Mouse (Mus musculus) lung, postnatal 0 days (tissue): ENCODE measurements around the gene Cenpa. TPM values are rescaled to one million over a fixed set of nuclear protein-coding genes. Genes with fewer than 3 reads are reported as not detected.
A peak's percentile ranks its signal among the peaks of the same experiment; 100 is the strongest.

Experiments used
- ATAC-seq: fragments of 200-750 bp; cut with Nextera tagmentation; 2 replicates; pipeline ENCODE4 v1.8.0; 2017; ENCODE audit warnings: moderate library complexity
- DNase-seq: peaks from one replicate; pipeline ENCODE4 v3.0.0-alpha.2; 2016; ENCODE audit warnings: low spot score
- H3K27ac ChIP-seq: fragments of 300-500 bp; sonication (generic); 2 replicates; pipeline ENCODE4 v1.5.1; 2014; ENCODE audit warnings: antibody characterized with exemption, mild to moderate bottlenecking, low read length, mixed read lengths
- H3K27me3 ChIP-seq: fragments of 300-500 bp; sonication (generic); replicated peaks from 2 replicates; pipeline ENCODE4 v1.6.1; 2014; ENCODE audit warnings: low read length, mixed read lengths; ENCODE audit not compliant: insufficient read depth
- H3K36me3 ChIP-seq: fragments of 300-500 bp; sonication (generic); 2 replicates; pipeline ENCODE4 v1.6.1; 2014; ENCODE audit warnings: low read length, mixed read lengths; ENCODE audit not compliant: insufficient read depth
- H3K4me1 ChIP-seq: fragments of 300-500 bp; sonication (generic); 2 replicates; pipeline ENCODE4 v1.6.1; 2014; ENCODE audit warnings: antibody characterized with exemption, low read depth, low read length, mixed read lengths; ENCODE audit not compliant: insufficient read depth
- H3K4me2 ChIP-seq: fragments of 300-500 bp; sonication (generic); replicated peaks from 2 replicates; pipeline ENCODE4 v1.6.1; 2014; ENCODE audit warnings: low read depth, mild to moderate bottlenecking, low read length, moderate library complexity, mixed read lengths
- H3K4me3 ChIP-seq: fragments of 300-500 bp; sonication (generic); 2 replicates; pipeline ENCODE4 v1.5.1; 2014; ENCODE audit warnings: low read depth, low read length
- H3K9ac ChIP-seq: fragments of 300-500 bp; sonication (generic); replicated peaks from 2 replicates; pipeline ENCODE4 v1.6.1; 2014; ENCODE audit warnings: low read depth, mild to moderate bottlenecking
- H3K9me3 ChIP-seq: fragments of 300-500 bp; sonication (generic); 2 replicates; pipeline ENCODE4 v1.6.1; 2016; ENCODE audit warnings: low read length, mixed read lengths
- CTCF ChIP-seq: IDR thresholded peaks from 2 replicates; pipeline ENCODE4 v1.5.1; 2016; ENCODE audit warnings: antibody characterized with exemption, mild to moderate bottlenecking
- EP300 ChIP-seq: IDR thresholded peaks from 2 replicates; pipeline ENCODE4 v1.6.1; 2016; ENCODE audit warnings: antibody characterized with exemption, mild to moderate bottlenecking, control low read depth
- WGBS: fragments of 180-500 bp; shearing (Covaris S2); extraction: QIAGEN DNeasy Blood & Tissue Kit; methylation state at CpG from one replicate; pipeline ENCODE4 v1.1.7; 2014; 5-methylcytosine and 5-hydroxymethylcytosine counted together
- polyA plus RNA-seq: library from polyadenylated mRNA; unstranded; fragments of >200 nt; fragmentation: Nextera tagmentation; extraction: Ambion mirVana; gene quantifications from 2 replicates; pipeline ENCODE4 v1.2.1, GENCODE M21; 2015

Cenpa gene
- polyA plus RNA-seq, 1 experiment from 2014 or later: 24.4 TPM

DNA sequence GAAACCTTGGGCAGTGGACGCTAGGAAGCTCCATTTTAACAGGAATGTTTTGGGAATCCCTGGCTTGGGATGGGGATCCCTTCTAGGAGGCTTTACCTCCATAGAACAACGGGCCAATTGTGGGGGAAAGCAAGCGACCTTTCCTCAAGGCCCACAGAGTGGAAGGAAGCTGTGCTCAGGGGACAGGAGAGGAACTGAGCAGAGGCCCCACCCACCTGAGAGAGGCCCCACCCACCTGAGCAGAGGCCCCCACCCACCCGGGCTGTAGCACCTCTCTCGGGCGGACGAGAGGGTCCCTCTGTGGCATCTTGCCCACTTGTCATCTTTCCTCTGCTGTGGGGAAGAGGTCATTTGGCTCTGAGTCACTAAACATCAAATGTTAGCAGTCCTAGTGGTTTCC, 29.6 kb upstream of the Cenpa start:
- 22% methylated on average over 7 of the region's 7 CpGs for WGBS
- no peaks in the 10 kb centered on the region for H3K27me3 ChIP-seq
- H3K4me3 ChIP-seq: no peak overlapping the region
- no peaks in the 10 kb centered on the region for H3K9me3 ChIP-seq
- H3K4me1 ChIP-seq: no peaks in the 10 kb centered on the region
- H3K9ac ChIP-seq: no peak overlapping the region
- TF ChIP-seq CTCF: no peak
- TF ChIP-seq EP300: no peak
- no peak for DNase-seq
- ATAC-seq: no peak
- H3K4me2 ChIP-seq: no peak overlapping the region
- H3K36me3 ChIP-seq: no peaks in the 10 kb centered on the region
- H3K27ac ChIP-seq: no peak overlapping the region

DNA sequence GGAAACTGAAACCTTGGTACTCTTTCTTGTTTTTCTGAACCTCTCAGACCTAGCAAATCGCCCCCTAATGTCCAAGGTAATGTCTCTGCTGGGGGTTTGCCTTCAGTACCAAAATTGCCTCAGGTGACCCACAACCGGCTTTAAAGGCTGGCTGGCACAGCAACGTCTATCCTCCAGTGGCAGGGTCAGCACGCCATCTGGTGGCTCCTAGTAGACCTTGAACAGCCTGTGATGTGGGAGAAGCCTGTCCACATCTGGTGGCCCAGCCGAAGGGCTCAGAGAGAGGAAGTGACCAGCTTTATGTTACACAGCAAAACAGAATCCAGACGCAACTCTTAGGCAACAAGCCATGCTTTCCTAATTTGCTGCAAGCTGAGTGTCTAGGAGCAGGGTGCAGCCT, 28.5 kb upstream of the Cenpa start:
- H3K4me1 ChIP-seq: no peaks in the 10 kb centered on the region
- H3K4me2 ChIP-seq: no peak overlapping the region
- H3K27me3 ChIP-seq: no peaks in the 10 kb centered on the region
- H3K4me3 ChIP-seq: no peak overlapping the region
- H3K27ac ChIP-seq: no peak overlapping the region
- under 1% methylated on average over 6 of the region's 6 CpGs for WGBS
- H3K36me3 ChIP-seq: no peaks in the 10 kb centered on the region
- DNase-seq: peak; percentile 87
- H3K9ac ChIP-seq: no peak overlapping the region
- no peaks in the 10 kb centered on the region for H3K9me3 ChIP-seq
- TF ChIP-seq EP300 (no peak), CTCF (peak; percentile 98)
- ATAC-seq: peak; percentile 85

DNA sequence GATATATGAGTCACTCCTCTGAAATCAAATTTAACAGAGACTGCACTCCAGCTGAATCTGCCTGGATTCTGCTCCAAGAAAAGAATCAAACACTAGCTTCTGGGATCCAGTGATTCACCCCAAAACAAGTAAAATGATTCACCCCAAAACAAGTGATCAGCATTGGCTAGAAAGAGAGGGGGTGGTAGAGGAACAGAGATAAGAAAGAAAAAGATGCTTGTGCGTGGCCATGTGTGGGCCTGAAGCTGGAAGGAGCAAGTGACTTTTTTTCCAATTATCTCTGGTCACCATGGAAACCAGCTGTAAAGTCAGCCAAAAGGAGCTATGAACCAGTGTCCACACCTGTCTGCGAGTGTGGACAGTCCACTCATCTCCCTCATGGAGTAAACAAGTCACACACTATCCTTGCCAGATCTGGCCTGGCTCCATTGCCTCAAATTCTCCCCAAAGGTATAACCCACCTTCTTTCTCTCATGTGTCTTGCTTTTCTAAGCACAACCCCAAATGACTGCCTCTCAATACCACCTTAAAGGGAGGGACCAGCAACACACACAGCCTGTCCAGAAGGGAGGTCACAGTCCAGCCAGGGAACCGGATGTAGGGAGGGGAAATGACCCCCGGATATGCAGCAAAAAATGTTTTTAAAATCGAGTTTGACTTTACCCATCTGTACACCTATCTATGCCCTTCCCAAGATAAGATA, 22.9 kb upstream of the Cenpa start:
- DNase-seq (no peak), ATAC-seq (no peak)
- Histone ChIP-seq H3K27me3 (no peaks in the 10 kb centered on the region), H3K9ac (no peak overlapping the region), H3K4me2 (no peak overlapping the region), H3K9me3 (no peaks in the 10 kb centered on the region), H3K4me3 (no peak overlapping the region), H3K4me1 (peaks cover 9% of the 10 kb centered on the region; the same call in 1 of the 2 replicates), H3K27ac (no peak overlapping the region), H3K36me3 (no peaks in the 10 kb centered on the region)
- 49% methylated on average over 5 of the region's 5 CpGs for WGBS
- TF ChIP-seq CTCF (no peak), EP300 (no peak)

DNA sequence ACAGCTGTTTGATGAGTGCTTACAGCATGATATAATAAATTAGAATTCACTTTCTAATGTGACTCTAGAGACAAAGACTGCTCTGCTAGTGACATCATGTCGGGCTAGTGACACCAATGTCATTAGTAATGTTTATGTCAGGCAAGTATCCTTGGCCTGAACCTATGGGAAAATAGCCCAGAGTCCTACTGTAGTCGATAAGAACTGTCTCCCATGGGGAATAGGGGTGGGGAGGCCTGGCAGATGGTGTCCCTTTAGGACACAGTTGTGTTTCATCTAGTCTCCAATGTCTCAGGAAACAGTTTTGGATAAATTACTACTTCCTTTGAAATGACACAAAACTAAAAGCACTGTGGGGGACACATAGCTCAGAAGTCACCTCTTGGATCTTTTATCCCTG, 20.5 kb upstream of the Cenpa start:
- Histone ChIP-seq H3K4me1 (peaks cover 16% of the 10 kb centered on the region), H3K4me3 (no peak overlapping the region), H3K27me3 (no peaks in the 10 kb centered on the region), H3K4me2 (no peak overlapping the region), H3K36me3 (no peaks in the 10 kb centered on the region), H3K9me3 (no peaks in the 10 kb centered on the region), H3K27ac (no peak overlapping the region), H3K9ac (no peak overlapping the region)
- 53% methylated on average over 2 of the region's 2 CpGs for WGBS
- TF ChIP-seq CTCF: no peak
- no peak for TF ChIP-seq EP300
- no peak for ATAC-seq
- no peak for DNase-seq

DNA sequence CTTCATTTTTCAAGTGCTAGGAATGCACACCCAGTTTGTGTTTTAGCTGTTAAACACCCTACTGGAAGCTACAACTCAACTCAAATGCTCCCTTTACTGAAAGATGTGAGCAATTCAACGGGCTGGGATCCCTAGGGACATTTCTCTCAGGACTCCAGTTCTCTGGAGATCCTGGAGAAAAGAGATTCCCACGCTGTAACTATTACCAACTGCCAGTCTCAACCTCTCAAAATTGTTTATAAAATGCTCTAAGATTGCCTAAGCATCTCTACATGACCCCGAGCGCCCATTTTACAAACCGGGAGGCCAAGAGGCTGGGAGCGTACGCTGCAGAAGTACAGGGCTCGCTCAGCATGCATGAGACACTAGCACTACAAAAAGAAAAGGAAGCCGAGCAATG, 19.2 kb upstream of the Cenpa start:
- peak overlapping the region; percentile 78 for H3K4me3 ChIP-seq
- no peaks in the 10 kb centered on the region for H3K9me3 ChIP-seq
- TF ChIP-seq CTCF: no peak
- TF ChIP-seq EP300: no peak; the same call in 1 of the 2 replicates
- peak overlapping the region; percentile 73 for H3K27ac ChIP-seq
- H3K36me3 ChIP-seq: no peaks in the 10 kb centered on the region
- H3K4me2 ChIP-seq: peak overlapping the region; percentile 93
- H3K27me3 ChIP-seq: no peaks in the 10 kb centered on the region
- peak overlapping the region; percentile 69 for H3K9ac ChIP-seq
- H3K4me1 ChIP-seq: peaks cover 16% of the 10 kb centered on the region
- 9% methylated on average over 9 of the region's 9 CpGs for WGBS
- ATAC-seq (peak; percentile 51), DNase-seq (peak; percentile 65)

DNA sequence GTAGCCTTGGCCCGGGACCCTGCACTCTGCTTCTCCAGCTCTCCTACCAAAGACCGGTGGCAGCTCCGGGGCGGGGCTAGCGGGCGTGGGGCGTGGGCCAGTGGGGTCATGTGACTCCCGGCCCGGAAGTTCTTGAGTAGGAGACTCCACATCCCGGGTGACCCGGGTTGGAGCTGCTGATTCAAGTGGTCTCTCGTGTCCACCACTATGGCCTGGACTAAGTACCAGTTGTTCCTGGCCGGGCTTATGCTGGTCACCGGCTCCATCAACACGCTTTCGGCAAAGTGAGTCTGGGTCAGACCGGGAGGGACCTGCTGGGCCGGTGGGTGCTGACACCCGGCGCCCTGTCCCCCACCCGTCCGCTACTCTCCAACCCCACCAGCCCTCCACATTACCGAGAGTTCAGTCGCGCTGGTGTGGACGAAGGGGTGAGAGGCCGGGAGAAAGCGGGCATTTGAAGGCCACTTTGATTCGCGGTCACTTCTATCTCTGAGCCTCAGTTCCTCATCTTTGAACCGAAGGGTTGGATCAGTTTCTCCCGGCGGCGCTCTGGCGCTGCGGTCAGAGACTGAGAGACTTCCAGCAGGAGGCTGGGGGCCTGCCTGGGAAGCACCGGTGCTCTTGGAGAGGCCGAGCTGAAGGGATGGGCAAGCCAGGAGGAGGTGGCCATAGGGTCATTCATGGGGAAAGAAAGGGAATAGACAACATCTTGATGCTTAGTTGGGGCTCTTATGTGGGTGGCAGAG, 18.6 kb upstream of the Cenpa start, which contains the start of gene Slc35f6:
Gene Slc35f6, plus strand, starts transcription at position 119 of the 746 bp plus-strand sequence.
- ATAC-seq (peak; percentile 95), DNase-seq (peak; percentile 93)
- Histone ChIP-seq H3K4me3 (peak within 1 kb of the TSS; percentile 78), H3K4me1 (peaks cover 16% of the 10 kb centered on the region), H3K4me2 (peak within 1 kb of the TSS; percentile 93), H3K36me3 (no peaks in the 10 kb centered on the region), H3K9me3 (no peaks in the 10 kb centered on the region), H3K27ac (peak within 1 kb of the TSS; percentile 73), H3K9ac (peak within 1 kb of the TSS; percentile 69), H3K27me3 (no peaks in the 10 kb centered on the region)
- under 1% methylated on average over 38 of the region's 38 CpGs for WGBS
- TF ChIP-seq CTCF (no peak), EP300 (no peak; the same call in 1 of the 2 replicates)
